Mouse (Mus musculus) stomach, embryonic 15.5 days (tissue): ENCODE results near the gene Rxrg. TPM values are rescaled to one million over a fixed set of nuclear protein-coding genes. Genes with fewer than 3 reads are reported as not detected.

Source experiments
- polyA plus RNA-seq: library from polyadenylated mRNA; unstranded; fragments of >200 nt; fragmentation: Nextera tagmentation; extraction: Ambion mirVana; gene quantifications from 2 replicates; pipeline ENCODE4 v1.2.1, GENCODE M21; 2015

Rxrg gene
- polyA plus RNA-seq, 1 experiment from 2014 or later, result 1.4 TPM

Other genes starting within 250 kb of the Rxrg start
- 77.1 and 92.8 TPM in 2 replicates for gene Aldh9a1, start 248.4 kb upstream of the Rxrg start, polyA plus RNA-seq
- 184 and 224 TPM in 2 replicates for gene Mgst3, start 204.5 kb upstream of the Rxrg start, polyA plus RNA-seq
- 0.12 TPM in 2 replicates for gene Lrrc52, start 131.6 kb upstream of the Rxrg start, polyA plus RNA-seq
- 0.08 and 0.18 TPM in 2 replicates for gene Lmx1a, start 90.9 kb downstream of the Rxrg start, polyA plus RNA-seq